Mouse (Mus musculus) stomach, postnatal 0 days (tissue): ENCODE results near the gene Mob4.

Experiments
- CTCF ChIP-seq: IDR thresholded peaks from 2 replicates; pipeline ENCODE4 v1.5.1; 2016; ENCODE audit warnings: antibody characterized with exemption, low read depth, mild to moderate bottlenecking, moderate library complexity
- EP300 ChIP-seq: optimal IDR thresholded peaks from 2 replicates; pipeline ENCODE3; 2016; ENCODE audit warnings: antibody characterized with exemption

GRCm38 (mm10) chr1:55134301-55134700 lies 3.3 kb downstream of the Mob4 start:
- no peak for TF ChIP-seq CTCF
- TF ChIP-seq EP300: no peak
